Mouse (Mus musculus): ENCODE measurements at regions not wholly inside any gene's neighbourhood (a gene's known extent, or its start where the extent isn't known, plus 50 kb on each side); places are given as distances from the start of the nearest gene placed in this dataset.

- H3K27ac ChIP-seq (ENCODE audit: low read depth, low read length): no peak overlapping the region
- DNase-seq (ENCODE audit: low spot score) (no peak), ATAC-seq (ENCODE audit: insufficient read depth, low FRiP score, low TSS enrichment) (no peak)
- no peaks in the 10 kb centered on the region for H3K4me1 ChIP-seq (ENCODE audit: control insufficient read depth, insufficient read depth, low read length)
- no peak overlapping the region for H3K4me2 ChIP-seq (ENCODE audit: low read depth)
- no peak overlapping the region for H3K4me3 ChIP-seq (ENCODE audit: low read depth, low read length)
- 83% methylated on average over 10 of the region's 10 CpGs for WGBS
- H3K9ac ChIP-seq (ENCODE audit: low read length): no peak overlapping the region
- H3K9me3 ChIP-seq (ENCODE audit: control insufficient read depth, low read length): no peaks in the 10 kb centered on the region
- no peaks in the 10 kb centered on the region for H3K27me3 ChIP-seq (ENCODE audit: control insufficient read depth, insufficient read depth, low read length)
- no peaks in the 10 kb centered on the region; the same call in 1 of the 2 replicates for H3K36me3 ChIP-seq (ENCODE audit: control insufficient read depth, insufficient read depth, low read length)
Observed at GRCm38 (mm10) chr13:43724161-43724560, 60.4 kb upstream of the Cd83 start.

GRCm38 (mm10) chr13:43725698-43726097, 58.9 kb upstream of the Cd83 start:
- WGBS: 29% methylated on average over 7 of the region's 7 CpGs
- no peaks in the 10 kb centered on the region; the same call in 1 of the 2 replicates for H3K36me3 ChIP-seq (ENCODE audit: control insufficient read depth, insufficient read depth, low read length)

GRCm38 (mm10) chr13:43726895-43727341, 57.7 kb upstream of the Cd83 start:
- Histone ChIP-seq H3K4me1 (ENCODE audit: control insufficient read depth, insufficient read depth, low read length) (no peaks in the 10 kb centered on the region), H3K4me3 (ENCODE audit: low read depth, low read length) (no peak overlapping the region), H3K27ac (ENCODE audit: low read depth, low read length) (no peak overlapping the region), H3K9ac (ENCODE audit: low read length) (no peak overlapping the region), H3K36me3 (ENCODE audit: control insufficient read depth, insufficient read depth, low read length) (no peaks in the 10 kb centered on the region; the same call in 1 of the 2 replicates), H3K27me3 (ENCODE audit: control insufficient read depth, insufficient read depth, low read length) (no peaks in the 10 kb centered on the region), H3K4me2 (ENCODE audit: low read depth) (no peak overlapping the region), H3K9me3 (ENCODE audit: control insufficient read depth, low read length) (no peaks in the 10 kb centered on the region)
- 80% methylated on average over 13 of the region's 13 CpGs for WGBS
- ATAC-seq (ENCODE audit: insufficient read depth, low FRiP score, low TSS enrichment) (no peak), DNase-seq (ENCODE audit: low spot score) (no peak)

More at GRCm38 (mm10) chr13:43725698-43726097, 58.9 kb upstream of the Cd83 start:
- Histone ChIP-seq H3K9me3 (ENCODE audit: control insufficient read depth, low read length) (no peaks in the 10 kb centered on the region), H3K4me1 (ENCODE audit: control insufficient read depth, insufficient read depth, low read length) (no peaks in the 10 kb centered on the region), H3K27ac (ENCODE audit: low read depth, low read length) (no peak overlapping the region), H3K9ac (ENCODE audit: low read length) (no peak overlapping the region), H3K27me3 (ENCODE audit: control insufficient read depth, insufficient read depth, low read length) (no peaks in the 10 kb centered on the region), H3K4me3 (ENCODE audit: low read depth, low read length) (no peak overlapping the region), H3K4me2 (ENCODE audit: low read depth) (no peak overlapping the region)
- DNase-seq (ENCODE audit: low spot score): peak; percentile 68
- no peak for ATAC-seq (ENCODE audit: insufficient read depth, low FRiP score, low TSS enrichment)

GRCm38 (mm10) chr13:43729617-43730016, 55.0 kb upstream of the Cd83 start:
- Histone ChIP-seq H3K4me1 (ENCODE audit: control insufficient read depth, insufficient read depth, low read length) (no peaks in the 10 kb centered on the region), H3K9me3 (ENCODE audit: control insufficient read depth, low read length) (no peaks in the 10 kb centered on the region), H3K4me2 (ENCODE audit: low read depth) (no peak overlapping the region), H3K27me3 (ENCODE audit: control insufficient read depth, insufficient read depth, low read length) (no peaks in the 10 kb centered on the region), H3K27ac (ENCODE audit: low read depth, low read length) (no peak overlapping the region), H3K9ac (ENCODE audit: low read length) (no peak overlapping the region), H3K36me3 (ENCODE audit: control insufficient read depth, insufficient read depth, low read length) (no peaks in the 10 kb centered on the region; the same call in 1 of the 2 replicates), H3K4me3 (ENCODE audit: low read depth, low read length) (no peak overlapping the region)
- ATAC-seq (ENCODE audit: insufficient read depth, low FRiP score, low TSS enrichment): no peak
- WGBS: 90% methylated on average over 11 of the region's 11 CpGs
- DNase-seq (ENCODE audit: low spot score): no peak

GRCm38 (mm10) chr13:43733061-43733460, 51.5 kb upstream of the Cd83 start:
- no peak overlapping the region for H3K4me2 ChIP-seq (ENCODE audit: low read depth)
- DNase-seq (ENCODE audit: low spot score): peak; percentile 21
- no peak for ATAC-seq (ENCODE audit: insufficient read depth, low FRiP score, low TSS enrichment)
- H3K36me3 ChIP-seq (ENCODE audit: control insufficient read depth, insufficient read depth, low read length): no peaks in the 10 kb centered on the region; the same call in 1 of the 2 replicates
- H3K27me3 ChIP-seq (ENCODE audit: control insufficient read depth, insufficient read depth, low read length): no peaks in the 10 kb centered on the region
- no peak overlapping the region for H3K4me3 ChIP-seq (ENCODE audit: low read depth, low read length)
- no peaks in the 10 kb centered on the region for H3K4me1 ChIP-seq (ENCODE audit: control insufficient read depth, insufficient read depth, low read length)
- no peak overlapping the region for H3K27ac ChIP-seq (ENCODE audit: low read depth, low read length)
- no peak overlapping the region for H3K9ac ChIP-seq (ENCODE audit: low read length)
- WGBS: 67% methylated on average over 10 of the region's 10 CpGs
- no peaks in the 10 kb centered on the region for H3K9me3 ChIP-seq (ENCODE audit: control insufficient read depth, low read length)

GRCm38 (mm10) chr13:43734641-43735040, 49.9 kb upstream of the Cd83 start:
- DNase-seq (ENCODE audit: low spot score) (no peak), ATAC-seq (ENCODE audit: insufficient read depth, low FRiP score, low TSS enrichment) (no peak)
- 85% methylated on average over 14 of the region's 14 CpGs for WGBS
- Histone ChIP-seq H3K4me3 (ENCODE audit: low read depth, low read length) (no peak overlapping the region), H3K27me3 (ENCODE audit: control insufficient read depth, insufficient read depth, low read length) (no peaks in the 10 kb centered on the region), H3K9ac (ENCODE audit: low read length) (no peak overlapping the region), H3K4me2 (ENCODE audit: low read depth) (no peak overlapping the region), H3K27ac (ENCODE audit: low read depth, low read length) (no peak overlapping the region), H3K9me3 (ENCODE audit: control insufficient read depth, low read length) (no peaks in the 10 kb centered on the region), H3K36me3 (ENCODE audit: control insufficient read depth, insufficient read depth, low read length) (no peaks in the 10 kb centered on the region), H3K4me1 (ENCODE audit: control insufficient read depth, insufficient read depth, low read length) (no peaks in the 10 kb centered on the region)
